Mouse (Mus musculus) CD4-positive, CD25-positive, alpha-beta regulatory T cell, adult 4 months (primary cell): ENCODE measurements around the gene Ldlr. TPM values are rescaled to one million over a fixed set of nuclear protein-coding genes. Genes with fewer than 3 reads are reported as not detected.

Source experiments
- ATAC-seq: one replicate; pipeline ENCODE4 v1.8.0; 2017
- polyA plus RNA-seq, 2 experiments: library from polyadenylated mRNA; unstranded; fragments of 100-300 nt; shearing (Covaris generic); gene quantifications; one replicate each; pipeline ENCODE4 v1.2.1; 2017

Gene Ldlr
- polyA plus RNA-seq, 2 experiments from 2014 or later = 17.9 to 42.0 TPM

DNA sequence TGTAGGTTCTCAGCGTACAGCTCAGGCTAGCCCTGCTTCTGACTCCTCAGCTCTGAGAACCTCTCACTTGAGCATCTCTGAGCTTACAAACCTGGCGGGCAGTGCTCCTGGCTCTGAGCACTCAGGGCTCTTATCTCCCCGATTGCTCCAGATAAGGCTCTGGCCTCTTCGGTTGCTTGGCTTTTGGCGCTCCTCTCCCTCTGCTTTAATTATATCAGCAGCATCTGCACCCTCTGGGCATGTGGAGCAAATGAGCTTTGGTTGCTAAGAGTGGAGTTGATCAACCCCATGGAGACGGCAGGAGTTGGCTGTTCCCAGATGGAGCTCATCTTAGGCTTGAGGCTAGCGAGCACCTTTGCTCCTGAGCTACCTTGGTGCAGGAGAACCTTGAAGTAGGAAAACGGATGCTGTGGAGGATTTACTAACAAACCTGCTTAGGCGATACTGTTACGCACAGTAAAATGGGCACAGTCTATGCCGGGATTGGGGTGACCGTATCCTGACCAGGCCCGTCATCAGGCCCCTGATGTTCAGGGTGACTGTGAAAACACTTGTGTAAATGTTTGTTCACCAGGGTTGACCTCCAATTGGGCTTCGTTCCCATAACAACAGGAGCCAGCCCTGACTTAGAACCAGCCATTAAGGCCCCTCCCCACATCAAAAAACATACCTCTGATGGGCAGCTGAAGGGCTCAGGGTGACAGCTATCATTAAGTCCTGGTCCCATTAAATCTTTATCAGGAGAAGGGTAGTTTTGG is 3.1 kb downstream of the Ldlr start:
- ATAC-seq = no peak

DNA sequence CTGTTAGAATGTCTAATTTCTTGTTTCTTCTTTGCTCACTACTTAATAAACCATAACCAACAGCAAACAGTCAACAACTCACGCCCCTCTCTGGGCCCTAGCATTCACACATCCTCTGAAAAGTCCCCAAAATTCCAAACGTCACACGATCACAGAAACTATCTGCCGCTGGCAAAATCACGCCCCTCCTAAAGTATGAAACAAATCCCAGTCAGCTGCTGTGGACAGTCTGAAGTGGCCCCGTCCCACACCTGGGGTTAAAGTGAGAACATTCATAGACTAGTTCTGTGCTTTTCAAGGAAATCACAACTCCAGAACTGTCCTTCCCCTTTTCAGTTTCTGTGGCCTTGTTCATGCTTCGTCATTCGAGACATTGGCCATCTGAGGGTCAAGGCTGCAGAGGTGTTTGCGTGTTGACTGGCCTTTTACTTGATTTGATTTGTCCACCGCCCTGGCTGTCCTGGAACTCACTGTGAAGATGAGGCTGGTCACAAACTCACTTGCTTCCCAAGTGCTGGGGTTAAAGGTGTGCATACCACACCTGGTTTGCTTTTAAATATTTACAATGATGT is 5.1 kb downstream of the Ldlr start:
- ATAC-seq = no peak

DNA sequence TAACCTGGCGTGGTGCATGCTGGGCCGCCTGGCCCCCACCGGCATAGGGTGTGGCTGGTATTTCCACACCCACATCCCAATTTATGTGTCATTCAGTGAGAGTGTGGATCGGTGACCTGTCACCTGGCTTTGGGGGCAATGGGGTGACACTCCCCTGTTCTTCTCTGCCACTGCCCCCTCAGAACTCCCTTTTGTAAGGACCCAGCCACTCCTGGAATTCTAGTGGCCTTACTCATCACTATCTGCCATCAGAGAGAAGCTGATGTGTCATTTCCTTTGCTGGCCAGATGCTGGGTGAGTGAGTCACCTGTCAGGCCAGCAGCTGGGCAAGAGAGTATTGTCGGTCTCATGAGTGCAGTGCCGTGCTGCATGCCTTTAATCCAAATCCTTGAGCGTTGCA is 6.0 kb downstream of the Ldlr start:
- no peak for ATAC-seq

DNA sequence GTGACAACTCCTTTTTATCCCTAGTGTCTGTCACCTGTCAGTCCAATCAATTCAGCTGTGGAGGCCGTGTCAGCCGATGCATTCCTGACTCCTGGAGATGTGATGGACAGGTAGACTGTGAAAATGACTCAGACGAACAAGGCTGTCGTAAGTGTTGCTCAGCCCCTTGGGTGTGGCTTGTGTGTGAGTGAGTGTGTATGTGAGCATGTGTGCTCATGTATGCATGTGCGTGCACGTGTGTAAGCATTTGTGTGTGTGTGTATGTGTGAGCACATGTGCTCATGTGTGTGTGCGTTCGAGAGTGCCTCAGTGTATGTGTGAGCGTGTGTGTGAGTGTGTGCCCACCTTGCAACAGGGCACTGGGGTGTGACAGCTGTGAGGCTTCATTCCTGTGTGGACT is 9.0 kb downstream of the Ldlr start:
- ATAC-seq = no peak

DNA sequence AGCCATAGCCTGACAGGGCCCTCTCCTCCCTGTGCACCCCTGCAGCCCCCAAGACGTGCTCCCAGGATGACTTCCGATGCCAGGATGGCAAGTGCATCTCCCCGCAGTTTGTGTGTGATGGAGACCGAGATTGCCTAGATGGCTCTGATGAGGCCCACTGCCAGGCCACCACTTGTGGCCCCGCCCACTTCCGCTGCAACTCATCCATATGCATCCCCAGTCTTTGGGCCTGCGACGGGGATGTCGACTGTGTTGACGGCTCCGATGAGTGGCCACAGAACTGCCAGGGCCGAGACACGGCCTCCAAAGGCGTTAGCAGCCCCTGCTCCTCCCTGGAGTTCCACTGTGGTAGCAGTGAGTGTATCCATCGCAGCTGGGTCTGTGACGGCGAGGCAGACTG is 10.2 kb downstream of the Ldlr start:
- ATAC-seq = no peak

DNA sequence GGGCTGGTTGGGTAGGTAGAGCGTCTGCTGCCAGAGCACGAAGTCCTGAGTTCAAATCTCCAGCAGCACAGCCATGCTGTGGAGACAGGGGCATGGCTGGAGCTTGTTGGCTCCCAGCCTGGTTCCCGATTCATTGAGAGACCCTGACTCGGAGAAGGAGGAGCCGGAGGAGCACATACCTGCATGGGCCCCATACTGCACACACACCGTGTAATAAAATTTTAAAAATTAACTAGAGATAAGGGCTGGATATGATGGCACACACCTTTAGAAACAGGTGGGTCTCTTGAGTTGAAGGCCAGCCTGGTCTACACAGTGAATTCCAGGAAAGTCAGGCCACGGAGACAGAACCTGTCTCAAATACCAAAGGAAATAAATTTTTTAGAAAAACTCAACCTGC is 10.7 kb downstream of the Ldlr start:
- no peak for ATAC-seq

DNA sequence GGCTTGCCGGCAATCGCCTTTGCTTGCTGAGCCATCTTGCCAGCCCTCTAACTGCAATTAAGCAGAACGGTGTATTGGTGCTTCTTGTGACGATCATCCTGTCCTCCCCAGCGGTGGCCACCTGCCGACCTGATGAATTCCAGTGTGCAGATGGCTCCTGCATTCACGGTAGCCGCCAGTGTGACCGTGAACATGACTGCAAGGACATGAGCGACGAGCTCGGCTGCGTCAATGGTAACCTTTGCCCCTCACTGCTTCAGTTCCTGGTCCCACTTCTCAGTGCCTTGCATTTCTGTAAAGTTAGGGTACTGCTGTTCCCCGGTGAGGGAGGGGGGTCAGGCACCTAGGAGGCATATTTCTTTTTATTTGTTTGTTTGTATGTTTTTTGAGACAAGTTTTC is 11.8 kb downstream of the Ldlr start:
- no peak for ATAC-seq

DNA sequence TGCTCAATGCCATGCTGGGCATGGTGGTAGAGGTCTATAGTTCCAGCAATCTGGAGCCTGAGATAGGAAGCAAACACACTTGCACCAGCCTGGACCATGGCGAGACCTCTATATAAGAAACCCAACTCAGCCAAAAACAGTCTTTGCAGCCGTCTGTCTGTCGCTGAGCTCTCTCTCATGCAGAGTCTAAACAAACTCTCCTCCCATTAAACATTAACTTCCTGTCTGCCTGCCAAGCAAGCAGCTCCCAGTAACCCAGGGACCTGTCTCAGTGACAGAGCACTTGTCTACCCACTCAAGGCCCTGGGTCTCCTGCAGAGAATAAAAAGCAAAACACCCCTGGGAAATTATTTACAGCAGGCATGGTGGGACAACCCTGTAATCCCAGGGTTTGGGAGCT is 13.3 kb downstream of the Ldlr start:
- ATAC-seq = no peak

DNA sequence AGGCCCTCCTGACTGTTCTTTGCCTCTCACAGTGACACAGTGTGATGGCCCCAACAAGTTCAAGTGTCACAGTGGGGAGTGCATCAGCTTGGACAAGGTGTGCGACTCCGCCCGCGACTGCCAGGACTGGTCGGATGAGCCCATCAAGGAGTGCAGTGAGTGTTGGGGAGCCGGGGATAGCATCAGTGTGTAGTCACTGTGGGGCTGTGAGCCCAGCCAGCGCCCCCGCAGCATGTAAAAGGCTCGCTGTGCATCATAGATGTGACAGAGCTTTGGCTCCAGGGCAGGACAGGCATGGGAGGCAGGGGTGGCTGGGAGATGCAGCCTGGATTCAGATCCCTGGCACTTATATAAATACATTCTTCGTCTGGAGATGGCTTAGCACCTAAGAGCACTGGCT is 13.9 kb downstream of the Ldlr start:
- no peak for ATAC-seq

DNA sequence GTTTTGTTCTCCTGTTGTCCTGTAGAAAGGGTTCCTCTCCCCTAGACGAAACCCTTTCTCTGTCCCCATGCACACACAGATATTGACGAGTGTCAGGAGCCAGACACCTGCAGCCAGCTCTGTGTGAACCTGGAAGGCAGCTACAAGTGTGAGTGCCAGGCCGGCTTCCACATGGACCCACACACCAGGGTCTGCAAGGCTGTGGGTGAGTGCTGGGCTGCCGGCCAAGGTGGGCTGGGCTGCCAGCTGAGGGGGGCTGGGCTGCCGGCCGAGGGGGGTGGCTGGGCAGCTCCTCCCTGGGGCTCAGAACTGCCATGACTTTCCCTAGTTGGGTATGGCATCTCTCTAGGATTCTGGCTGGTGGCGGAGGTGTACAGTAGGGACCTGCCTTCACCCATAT is 15.5 kb downstream of the Ldlr start:
- ATAC-seq = no peak

DNA sequence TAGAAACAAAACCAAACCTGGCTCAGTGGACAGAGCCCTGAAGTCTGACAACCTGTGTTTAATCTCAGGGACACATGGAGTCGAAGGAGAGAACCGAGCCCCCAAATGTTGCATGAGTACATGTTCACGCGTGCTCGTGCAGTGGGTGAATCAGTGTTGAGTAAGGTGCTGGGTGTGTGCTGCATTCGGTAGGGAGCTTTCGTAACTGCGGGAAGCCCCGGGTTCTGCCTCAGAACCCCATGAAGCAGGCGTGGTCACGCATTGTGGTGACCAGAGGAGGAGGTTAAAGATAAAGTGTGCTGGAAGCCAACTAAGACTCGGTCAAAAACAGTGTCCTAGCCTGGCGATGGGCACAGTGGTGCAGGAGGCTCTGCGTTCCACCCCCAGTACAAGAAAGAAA is 17.1 kb downstream of the Ldlr start:
- no peak for ATAC-seq

DNA sequence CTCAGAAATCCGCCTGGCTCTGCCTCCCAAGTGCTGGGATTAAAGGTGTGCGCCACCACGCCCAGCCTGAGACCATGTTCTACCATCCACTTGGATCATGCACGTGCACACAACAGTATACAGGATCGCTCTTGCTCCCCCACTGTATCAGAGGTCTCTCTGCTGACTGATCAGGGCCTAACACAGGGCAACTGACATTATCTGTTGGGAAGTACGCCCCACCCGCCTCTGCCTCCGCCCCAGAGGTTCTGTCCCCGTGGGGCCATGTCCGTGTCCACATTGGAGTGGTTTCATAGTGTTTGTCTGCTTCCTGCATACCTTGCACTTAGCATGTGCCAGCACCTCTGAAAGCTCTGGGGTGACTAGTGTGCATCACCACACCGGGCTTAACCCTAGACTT is 18.2 kb downstream of the Ldlr start:
- ATAC-seq = no peak

DNA sequence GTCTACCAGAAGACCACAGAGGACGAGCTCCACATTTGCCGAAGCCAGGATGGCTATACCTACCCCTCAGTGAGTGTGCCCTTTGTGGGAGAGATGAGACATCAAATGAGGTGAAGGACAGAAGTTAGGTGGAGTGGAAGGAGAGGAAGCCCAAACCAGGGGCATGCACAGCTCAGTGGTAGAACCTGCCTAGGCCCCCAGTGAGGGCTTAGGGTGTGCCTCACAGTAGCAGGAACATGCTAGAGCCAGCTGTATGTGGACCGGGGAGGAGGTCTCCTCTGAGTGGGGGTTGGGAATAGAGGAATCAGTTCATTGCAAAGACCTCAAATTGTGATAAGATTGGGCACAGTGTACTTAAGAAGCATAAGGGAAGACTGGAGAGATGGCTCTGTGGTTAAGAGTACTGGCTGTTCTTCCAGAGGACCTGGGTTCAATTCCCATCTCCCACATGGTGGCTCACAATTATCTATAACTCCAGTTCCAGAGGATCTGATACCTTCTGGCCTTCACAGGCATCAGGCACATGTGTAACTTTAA is 24.0 kb downstream of the Ldlr start:
- no peak for ATAC-seq

DNA sequence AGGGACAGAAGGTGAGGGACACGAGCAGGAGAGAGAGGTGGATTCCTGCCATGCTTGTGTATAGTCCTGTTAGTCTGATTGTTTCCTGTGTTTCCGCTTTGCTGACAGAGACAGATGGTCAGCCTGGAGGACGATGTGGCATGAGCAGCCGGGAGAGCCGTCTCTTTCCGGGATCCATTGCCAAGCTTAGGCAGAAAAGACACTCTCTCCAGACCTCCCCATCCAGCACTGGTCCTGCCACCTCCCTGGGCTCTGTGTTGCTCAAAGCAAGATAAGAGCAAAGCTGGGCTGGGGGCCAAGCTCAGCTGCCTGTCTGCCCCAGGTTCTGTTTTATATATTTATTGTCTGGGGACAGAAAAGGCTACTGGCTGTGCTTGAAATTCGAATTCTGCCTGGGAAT is 24.8 kb downstream of the Ldlr start:
- no peak for ATAC-seq

DNA sequence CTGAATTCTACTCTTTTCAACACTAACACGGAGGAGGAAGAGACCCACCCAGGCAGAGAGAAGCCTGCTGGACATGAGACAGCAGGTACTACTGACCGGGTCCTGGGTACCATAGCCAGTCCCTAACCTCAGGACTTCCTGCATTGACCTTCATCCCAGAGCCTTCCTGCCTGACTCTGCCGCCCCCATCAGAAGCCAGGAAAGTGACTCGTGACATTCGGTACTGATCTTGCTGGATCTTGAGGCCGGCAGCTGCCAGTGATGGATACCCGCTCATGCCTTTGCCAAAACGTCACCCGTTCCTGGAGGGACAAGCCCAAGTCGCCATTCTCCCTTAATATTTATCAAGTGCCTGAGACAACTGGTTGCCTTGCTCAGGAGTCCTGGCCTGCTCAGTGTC is 25.2 kb downstream of the Ldlr start:
- ATAC-seq = no peak

DNA sequence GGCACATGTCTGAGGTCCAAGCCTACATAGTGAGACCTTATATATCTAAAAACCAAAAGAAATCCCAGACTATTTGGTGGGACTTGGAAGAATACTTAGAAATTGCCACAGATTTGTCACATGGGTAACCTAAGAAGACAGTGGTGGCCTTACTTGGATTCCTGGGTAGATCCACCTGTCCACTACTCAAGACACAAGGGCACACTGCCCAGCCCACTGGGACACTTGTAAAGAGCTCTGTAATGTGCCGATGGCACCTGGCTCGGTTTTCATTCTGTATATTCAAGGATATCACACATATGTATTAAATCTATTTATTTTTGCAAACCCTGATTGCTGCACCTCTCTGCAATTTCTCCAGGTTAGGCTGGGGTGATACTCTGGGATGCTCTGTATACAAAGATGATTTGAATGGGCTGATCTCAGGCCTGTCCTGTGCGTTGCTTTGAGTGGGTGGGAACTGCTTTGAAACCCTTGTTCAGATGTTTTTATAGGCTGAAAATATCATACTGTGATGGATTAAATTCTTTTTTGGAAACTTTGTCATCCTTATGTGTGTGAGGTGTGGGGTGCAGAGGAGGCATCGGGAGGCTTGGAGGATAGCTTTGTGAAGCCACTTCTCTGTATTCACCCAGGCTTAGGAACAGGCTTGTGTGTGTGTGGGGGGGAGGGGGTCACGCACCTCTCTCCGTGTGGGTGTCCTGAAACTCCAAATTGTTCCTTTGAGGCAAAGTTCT is 26.3 kb downstream of the Ldlr start:
- ATAC-seq = no peak

DNA sequence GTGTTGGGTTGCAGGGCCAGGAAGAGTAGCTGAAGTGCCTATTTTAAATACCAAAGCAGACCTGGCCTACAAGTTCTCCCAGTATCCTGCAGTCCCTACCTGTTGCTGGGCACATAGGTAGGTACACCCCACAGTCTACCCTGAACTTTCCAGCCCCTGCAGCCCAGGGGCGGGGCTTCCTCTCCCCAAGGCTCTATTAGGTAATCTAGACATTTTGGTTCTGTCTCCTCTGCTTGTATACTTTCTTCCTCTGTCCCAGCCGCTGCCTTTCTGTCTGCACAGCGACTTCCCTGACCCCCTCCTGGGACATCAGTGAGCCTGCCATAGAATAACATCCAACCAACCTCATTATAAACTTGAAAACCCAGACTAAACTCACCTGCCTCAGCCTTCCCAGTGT is 27.1 kb downstream of the Ldlr start:
- no peak for ATAC-seq

DNA sequence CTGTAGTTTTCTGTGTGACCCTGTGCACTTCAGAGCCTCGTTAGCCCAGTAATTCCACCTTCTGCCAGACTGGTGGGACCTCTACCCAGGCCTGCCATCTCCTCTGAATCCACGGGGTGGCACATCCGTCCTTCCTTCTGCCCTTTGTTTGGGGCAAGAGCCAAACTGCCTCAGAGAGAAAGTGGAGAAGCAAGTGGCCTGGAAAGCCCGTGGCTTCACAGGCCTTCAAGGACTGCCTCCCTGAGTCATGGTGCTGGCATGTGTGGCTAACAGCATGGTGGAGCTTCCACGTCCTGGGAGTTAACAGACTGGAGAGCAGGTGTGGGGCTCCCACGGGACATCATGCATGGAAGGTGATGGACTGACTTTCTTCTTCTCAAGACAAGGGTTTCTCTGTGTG is 28.1 kb downstream of the Ldlr start:
- no peak for ATAC-seq

DNA sequence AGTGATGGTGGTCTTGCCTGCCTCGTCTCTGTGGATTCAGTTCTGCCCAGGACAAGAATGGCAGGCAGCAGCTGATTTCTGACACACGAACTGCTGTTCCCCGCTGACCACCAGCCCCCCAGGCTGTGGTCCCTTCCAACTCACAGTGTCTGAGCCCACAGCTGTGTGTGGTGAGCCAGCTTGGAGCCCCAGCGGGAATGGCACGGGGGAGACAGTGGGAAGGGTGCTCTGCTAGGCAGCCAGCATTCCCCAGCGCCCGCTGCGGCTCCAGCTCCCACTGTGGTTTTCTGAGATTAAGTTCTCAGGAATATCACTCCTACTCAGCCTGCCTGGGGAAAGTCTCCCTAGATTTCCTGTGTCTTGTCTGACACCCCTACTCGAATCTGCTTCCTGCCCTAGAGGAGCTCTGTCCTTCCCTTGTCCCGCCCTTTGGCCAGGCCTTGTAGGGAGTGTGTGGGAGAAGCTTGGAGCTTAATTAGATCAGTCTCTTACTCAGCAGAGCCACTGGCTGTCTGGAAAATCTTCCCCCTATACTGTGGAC is 29.0 kb downstream of the Ldlr start:
- no peak for ATAC-seq

DNA sequence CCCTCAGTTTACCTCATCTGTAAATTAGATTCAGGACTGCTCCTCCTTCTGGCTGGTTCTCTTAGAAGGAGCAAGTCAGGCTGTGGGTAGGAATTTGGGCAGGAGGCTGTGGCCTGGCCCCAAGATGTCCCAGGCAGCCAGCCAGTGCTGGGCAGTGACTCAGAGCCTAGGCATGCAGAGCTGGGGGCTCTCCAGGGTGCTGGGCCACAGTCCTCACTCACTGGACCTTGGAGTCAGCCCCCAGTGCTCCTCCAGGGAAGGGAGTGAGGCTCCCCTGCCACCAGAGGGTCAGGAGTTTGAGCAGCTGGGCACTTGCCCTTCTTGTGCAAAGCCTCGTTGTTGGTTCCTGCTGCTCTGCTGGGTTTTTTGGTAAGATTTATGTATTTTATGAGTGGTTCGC is 30.7 kb downstream of the Ldlr start:
- no peak for ATAC-seq

DNA sequence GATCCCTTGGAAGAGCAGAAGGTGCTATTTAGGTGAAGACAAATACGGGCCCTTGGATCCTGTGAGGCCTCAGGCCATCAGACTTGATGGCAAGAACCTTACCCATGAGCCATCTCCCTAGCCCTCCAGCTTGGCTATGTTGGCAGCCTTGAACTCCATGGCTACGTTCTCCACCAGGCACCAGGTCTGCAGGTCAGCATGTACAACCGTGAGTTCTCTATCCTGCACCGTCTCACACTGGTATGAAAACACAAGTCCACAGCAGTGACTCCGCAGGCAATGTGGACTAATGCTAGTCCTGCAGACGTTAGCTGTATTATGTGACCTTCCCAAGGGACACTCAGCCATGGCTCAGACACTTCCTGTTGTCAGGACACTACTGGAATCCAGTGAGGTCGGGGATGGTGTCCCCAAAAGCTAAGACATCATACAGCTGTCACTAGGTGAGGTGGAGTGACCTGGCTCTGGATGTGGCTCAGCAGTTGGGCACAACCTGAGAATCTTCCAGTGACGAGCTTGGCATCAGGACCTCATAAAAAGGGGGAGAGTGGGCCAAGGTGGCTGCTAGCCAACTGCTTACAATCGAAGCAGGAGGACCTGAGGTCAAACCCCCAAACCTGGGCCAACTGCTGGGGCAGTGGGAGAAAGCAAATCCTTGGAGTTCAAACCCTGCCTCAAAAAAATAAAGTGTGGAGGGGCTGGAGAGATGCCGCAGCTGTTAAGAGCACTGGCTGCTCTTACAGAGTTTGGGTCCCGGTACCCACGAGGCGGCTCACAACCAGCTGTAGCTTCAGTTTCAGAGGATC is 31.4 kb downstream of the Ldlr start:
- no peak for ATAC-seq
